Mouse (Mus musculus): ENCODE results near the gene Glrx.
"Not testable (repeated sequence)": the region's sequence is repeated elsewhere in the genome, so short reads cannot be mapped to it uniquely, and the experiment has no call there.

Gene Glrx

DNA sequence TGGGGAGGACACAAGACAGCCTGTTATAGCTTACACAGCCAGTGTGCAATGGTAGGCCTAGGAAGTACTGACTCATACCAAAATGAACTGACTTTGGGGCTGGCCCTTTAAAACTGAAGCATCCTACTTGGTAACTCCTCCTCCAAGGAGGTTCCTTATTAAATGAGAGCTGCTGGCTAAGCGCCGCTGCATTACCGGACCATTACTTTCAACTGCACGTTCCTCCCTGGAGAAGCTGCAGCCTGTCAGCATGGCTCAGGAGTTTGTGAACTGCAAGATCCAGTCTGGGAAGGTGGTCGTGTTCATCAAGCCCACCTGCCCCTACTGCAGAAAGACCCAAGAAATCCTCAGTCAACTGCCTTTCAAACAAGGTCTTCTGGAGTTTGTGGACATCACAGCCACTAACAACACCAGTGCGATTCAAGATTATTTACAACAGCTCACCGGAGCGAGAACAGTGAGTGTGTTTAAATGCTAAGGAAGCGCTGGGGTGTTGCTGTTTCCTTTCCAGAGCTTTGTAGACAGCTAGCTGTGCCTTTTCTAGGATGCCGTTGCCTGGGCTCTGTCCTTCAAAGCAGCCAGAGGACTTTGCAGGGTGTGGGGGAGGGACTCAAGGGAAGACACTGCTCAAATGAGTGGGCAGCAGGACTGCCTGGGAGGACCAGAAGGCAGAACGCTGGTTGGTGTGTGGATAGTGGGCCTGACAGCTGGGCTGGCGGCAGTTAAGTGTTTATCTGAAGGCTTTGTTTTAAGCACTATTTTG, at the start of gene Glrx:
Glrx (plus strand) TSS at position 150 of the 763 bp plus-strand sequence.
- peak; percentile 66 for DNase-seq (ENCODE audit: low spot score)

DNA sequence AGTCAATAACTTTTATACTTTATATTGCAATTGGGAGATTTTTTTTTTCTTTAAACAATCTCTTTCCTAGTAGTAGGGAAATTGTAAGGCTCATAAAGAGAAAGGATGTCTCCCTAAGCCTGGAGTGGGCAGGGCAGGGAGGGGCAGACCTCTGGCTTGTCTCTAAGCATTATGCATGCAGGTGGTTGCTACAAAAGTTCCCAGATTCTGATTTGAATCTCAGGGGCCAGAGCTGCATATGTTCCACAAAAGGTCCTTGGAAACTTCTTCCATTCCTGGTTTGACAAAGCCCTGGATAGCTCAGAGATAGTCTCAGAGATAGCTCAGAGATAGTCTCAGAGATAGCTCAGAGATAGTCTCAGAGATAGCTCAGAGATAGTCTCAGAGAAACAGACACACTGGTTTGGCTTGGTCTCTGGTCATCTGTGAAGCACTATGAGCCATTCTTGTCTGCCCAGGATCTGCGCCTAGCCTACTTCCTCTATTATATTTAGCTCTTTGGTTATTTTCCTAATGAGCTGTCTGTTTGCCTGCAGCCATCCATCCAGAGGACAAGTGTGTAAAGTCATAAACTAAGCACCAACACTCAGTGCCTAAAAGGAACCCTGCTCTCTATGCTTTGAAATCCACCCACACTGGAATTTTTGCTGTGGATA, 49.0 kb upstream of the Glrx start:
- no peak for DNase-seq (ENCODE audit: low spot score)

DNA sequence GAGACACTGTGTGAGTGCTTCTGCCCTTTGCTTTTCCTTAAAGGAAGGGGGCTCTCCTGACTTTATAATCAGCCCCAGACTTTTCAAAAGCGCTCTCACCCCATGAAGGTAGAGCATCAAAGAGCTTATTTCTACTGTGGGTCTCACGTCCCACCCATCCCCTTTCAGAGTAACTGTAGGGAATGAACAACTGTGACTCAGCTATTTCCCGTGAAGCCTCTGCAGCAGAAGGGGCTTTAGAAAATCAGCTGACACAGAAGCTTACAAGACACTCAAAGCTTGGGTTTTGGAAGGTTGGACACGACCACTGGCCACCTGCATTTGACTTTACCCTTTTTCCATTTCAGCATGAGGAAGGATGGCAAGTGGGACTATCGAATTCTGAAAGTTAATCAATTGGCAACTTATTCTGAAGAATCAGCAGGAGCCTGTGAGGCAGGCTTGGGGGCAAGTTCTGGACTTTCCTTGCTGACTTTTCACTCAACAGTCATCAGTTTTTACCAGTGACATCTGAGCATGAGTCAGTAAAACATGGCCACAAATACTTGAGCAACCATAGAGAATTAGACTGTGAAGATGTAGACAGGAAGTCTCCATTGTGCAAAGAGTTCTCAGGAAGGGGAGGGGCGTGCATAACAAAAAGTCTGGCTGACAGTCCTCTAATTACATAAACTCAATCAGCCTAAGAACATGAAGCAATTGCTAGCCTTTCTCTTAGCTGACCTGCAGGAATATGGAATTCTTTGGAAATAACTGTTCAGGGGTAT, 45.6 kb upstream of the Glrx start:
- DNase-seq (ENCODE audit: low spot score): no peak

DNA sequence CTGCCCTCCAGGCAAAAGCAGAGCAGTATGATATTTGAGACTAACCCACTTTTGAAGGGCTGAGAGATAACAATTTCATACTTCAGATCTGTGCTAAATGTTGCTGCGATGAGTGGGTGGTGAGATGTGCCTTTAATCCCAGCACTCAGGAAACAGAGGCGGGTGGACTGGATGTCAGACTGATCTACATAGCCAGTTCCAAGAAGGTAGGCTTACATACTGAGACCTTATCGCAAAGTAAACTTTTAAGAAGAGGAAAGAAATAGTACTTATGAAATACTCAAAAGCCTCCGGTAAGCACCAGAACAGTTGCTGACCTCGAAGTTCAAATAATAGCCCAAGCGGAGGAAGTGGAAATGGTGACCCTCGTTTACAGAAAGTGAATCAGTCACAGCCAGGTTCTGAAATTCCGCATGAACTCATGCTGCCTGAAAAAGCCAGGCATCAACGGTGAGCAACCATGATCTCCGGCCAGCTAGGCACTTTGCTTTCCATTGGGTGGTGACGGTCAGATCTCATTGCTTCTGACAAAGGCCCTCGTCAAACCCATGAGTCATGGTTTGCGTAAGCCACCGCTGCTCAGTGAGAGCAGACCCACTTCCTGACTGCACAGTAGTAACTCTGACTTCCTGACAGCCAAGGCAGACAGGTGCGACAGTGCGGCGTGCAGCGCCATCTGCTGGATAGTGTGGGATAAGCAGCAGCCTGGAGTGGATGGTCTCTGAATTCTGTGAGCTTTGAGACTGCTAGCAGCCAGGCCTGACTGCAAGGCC, 42.1 kb upstream of the Glrx start:
- DNase-seq (ENCODE audit: low spot score): peak; percentile 93

DNA sequence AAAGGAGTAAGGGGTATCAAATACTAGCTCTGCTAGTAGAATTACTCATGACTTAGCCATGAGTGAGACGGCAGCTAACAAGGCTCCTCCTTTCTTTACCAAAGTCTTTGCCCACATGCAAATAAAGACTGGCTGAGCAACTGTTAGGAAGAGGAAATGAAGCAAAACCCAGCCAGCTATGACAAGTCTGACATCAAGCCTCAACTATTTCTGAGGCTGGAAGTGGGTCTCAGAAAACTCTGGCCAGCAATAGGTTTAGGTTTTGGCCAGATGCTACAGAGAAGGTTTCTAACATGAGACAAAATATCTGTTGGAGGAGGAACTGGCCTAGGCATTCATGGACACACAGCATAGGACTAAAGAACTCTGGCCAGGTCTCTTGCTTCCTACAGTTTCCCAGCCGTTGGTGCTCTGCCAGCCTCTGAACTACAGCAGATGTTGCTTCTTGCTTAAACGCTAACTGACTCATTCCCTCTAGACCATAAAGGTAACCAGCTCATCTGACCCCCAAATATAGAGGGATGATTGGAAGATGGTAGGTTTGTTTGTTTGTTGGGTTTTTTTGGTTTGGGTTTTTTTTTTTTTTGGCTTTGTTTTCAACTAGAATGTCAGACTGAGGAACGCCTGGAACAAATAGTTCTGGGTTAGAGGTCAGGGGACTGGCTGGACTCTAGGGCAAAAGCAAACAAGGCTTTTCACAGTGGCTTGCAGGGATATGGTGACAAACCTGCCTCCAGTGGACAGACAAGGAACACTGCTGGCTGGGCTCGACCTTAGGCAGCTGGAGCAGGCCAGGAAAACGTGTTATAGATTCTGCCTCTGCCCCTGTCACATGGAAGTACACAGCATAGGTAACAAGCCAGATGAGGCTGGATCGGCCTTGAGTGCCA, 41.0 kb upstream of the Glrx start:
- peak; percentile 49 for DNase-seq (ENCODE audit: low spot score)

DNA sequence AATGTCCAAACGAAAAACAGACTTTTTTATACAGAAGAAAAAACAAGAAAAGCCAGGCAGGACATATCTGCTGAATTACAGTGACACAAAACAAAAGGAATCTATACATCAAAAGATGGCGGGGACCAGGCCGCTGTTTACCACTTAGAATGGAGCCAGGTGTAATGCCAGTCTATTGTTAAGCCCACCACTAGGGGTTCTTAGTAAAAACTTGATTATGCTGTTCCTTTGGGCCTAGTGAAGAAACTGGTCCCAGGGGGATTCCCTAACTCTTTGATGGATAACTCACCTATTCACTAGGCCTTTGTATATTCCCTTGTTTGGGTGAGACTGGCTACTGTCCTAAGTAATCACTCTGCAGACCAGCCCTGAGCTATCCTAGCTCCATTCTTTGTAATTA, 40.2 kb upstream of the Glrx start:
- DNase-seq (ENCODE audit: low spot score): no peak

DNA sequence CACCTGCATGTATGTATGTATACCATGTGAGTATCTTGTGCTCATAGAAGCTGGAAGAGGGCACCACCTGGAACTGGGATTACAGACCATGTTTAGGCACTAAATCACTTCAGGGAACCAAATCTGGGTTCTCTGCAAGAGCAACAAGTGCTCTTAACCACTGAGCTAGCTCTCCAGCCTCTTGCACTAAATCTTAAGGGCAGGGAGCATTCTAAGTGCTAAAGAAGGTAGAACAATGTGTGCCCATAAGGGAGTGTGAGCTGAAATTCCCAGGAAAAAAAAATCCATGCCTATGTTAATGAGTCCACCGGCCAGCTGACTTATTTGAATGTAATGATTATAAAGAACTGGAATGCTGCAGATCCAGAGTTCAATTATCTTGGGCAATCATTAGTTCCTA, 31.7 kb upstream of the Glrx start:
- DNase-seq (ENCODE audit: low spot score): no peak

DNA sequence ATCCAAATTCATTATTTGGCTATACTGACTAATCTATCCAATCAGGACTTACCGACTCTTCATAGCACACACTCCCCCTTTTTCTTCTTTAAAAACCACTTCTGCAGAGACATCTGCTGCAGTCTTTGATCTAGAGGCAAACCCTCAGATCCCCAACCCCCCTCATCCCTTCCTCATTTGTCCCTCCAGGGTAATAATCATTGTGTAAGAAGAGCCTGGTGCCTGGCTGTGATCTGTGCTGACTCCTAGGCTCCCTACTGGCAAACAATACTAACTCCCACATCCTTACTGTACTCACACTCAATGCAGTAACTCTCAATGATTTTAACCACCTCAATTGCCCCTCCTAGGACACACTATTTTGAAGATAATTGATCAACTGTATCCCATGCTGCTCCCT, 29.7 kb upstream of the Glrx start:
- no peak for DNase-seq (ENCODE audit: low spot score)

DNA sequence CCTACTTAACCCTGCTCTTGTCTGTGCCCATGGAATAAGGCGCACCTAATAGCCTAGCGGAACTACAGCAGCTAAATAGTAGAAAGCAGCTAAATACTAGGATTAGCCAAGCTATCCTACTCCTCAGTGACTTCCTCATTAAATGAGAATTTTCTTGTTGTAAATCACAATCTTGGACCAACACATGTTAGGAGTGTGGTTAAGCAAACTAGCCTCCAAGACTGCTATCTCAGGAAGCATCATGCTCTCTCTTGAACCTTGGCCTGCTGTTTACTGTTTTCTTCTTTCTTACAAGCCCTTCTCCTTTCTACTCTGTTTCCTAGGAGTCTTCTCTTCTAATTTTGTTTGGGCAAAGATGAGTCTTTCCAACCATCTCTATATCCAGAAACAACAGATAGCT, 22.5 kb upstream of the Glrx start:
- no peak for DNase-seq (ENCODE audit: low spot score)

DNA sequence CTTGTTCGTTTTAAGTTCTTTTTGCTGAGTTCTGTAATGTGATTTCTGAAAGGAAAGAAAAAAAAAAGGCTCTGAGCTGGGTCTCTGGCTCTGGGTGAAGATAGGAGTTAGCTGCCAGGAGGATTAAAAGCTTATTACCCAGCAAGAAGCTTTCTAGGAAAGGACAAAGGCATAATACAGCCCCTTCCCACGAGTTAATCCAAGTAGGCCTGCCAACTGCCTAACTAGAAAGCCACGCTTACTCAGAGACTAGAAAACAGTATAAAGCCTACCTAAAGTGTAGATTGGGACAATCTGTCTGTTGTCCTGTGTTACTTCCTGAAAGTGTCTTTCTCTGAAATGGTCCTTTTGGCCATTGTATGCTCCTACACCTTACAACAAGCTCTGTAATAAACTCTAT, 21.2 kb upstream of the Glrx start:
- no peak for DNase-seq (ENCODE audit: low spot score)

DNA sequence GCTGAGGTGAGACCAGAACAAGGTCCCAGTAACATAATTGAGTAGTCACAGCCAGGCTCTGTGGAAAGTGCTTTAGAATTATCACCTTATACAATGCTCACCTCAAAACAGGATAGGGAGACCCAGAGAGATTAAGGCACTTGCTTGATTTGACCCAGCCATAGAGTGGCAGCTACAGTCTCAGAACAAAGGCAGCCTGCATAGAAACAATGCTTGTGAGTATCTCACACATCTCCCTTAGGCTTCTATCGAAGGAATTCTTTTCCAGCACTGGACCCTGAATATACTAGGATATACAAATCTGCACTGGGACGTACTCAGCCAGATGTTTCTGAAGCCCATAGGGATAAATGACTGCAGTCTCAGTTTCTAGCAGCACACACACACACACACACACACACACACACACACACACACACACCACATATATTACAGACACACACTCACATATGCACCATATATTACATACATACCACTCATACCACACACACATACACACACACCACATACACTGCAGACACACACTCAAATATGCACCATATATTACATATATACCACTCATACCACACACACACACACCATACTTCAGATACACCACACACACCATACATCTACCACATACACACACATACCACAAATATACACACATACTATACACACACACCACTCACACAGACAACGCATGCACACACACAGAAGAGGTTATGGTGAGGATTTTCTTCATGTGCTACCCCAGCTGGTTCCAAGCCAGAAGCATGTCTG, 20.5 kb upstream of the Glrx start:
- DNase-seq (ENCODE audit: low spot score): no peak

DNA sequence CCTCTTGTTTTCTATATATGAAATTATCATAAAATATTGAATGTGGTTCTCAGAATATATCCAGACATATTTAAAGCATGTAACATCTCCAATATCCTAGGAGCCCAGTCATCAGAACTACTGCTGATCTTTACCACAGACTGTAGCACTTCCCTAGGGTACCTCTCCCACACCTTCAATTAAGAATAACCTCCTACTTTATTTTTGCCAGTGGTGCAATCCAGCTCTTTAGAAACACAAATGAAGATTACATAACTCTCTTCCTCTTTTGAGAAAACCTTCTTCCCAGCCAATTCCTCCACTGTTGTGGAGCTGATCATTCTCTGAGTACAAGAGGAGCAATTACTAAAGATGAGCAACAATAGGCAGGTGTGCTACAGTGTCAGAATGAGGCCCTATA, 19.8 kb upstream of the Glrx start:
- no peak for DNase-seq (ENCODE audit: low spot score)

DNA sequence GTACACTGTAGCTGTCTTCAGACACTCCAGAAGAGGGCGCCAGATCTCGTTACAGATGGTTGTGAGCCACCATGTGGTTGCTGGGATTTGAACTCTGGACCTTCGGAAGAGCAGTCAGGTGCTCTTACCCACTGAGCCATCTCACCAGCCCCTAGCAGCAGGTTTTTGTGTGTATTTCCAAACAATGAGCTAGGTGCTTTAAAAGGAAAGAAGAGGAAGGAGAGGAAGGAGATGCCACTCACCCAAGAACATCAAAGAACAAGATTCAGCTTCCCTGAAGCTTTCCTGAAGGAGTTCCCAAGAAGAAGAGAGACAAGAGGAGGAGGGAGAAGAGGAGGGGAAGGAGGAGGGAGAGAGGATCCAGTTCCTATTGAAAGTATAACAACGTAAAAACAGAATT, 17.3 kb upstream of the Glrx start:
- DNase-seq (ENCODE audit: low spot score): not testable (repeated sequence)

DNA sequence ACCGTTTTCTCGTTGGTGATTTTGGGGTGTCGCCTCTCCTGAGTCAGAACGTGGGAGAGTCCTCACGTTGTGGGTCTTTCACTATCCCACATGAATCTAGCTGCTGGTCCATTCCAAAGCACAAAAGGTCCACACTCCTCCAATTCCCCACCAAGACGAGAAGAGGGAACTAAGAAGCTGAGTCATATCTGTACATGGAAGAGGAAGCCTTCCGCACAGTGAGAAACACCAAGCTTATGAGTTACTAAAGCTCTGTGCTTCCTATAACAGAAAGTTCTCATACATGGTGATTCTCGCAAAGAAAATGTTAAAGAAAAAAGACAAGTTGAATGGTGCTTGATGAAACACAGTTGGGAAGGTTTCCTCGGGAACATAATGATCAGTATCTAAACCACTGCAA, 16.5 kb upstream of the Glrx start:
- DNase-seq (ENCODE audit: low spot score): no peak

DNA sequence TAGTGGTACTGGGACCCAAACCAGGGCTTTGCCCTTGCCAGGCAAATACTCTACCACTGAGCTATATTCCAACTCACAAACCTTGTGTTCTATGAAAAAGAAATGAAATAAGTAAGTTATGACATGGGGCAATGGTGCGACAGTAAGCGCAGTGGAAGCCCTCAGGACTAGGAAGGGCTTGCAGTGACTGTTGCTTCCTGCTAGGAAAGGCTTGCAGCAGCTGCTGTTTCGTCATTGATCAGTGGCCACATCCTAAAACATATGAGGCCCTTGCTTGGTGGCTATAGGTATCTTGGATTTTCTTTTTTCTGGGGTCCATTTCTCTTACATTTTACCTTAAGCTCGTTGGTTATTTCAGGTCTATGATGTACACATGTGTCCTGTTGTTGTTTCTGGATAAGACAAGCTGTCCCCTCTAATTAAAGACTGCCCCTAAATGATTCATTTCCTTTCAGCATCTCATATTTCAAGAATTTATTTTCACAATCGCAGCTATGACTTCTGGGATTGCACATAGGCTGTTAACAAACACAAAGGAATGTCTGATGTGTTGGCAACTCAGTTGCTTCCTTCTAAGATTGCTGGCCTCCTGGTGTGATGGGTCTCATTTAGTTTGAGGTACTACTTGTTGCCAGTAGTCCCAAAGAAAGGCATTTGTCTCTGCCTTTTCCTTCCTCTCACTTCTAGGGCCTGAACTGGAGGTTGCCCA, 14.9 kb upstream of the Glrx start:
- DNase-seq (ENCODE audit: low spot score): no peak

DNA sequence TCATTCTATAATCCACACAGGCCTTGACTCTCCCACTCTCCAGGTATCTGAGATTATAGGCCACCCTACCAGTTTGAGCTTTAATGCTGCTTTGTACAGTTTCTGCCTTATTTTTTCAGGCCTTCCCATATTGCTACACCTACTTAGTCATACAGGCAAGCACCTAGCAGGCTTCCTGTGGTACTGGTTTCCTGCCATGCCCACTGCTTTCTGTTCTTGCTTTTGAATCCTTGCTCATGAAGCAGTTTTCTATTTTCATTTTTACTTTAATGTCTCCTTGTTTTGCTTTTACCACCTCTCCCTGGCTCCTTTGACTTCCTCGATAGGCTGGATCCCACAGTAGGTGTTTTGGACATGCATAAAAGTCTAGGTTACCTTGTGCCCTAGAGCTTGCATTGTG, 14.3 kb upstream of the Glrx start:
- DNase-seq (ENCODE audit: low spot score): no peak

DNA sequence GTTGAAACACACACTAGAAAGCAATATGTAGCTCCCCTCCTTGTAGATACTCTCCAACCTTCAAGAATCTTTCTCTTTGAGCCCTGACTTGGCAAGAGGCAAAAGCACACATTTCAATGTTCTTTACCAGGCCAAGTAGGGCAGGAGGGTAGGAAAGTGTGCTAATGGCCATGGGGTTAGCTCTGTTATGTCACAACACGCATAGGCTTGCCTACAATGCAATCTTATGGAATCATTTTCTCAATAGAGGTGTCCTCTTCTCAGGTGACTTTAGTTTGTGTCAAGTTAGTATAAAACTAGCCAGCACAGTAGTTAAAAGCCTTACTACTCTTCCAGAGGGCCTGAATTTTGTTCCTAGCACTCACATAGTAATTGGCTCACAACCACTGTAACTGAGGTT, 9.0 kb upstream of the Glrx start:
- DNase-seq (ENCODE audit: low spot score): no peak

DNA sequence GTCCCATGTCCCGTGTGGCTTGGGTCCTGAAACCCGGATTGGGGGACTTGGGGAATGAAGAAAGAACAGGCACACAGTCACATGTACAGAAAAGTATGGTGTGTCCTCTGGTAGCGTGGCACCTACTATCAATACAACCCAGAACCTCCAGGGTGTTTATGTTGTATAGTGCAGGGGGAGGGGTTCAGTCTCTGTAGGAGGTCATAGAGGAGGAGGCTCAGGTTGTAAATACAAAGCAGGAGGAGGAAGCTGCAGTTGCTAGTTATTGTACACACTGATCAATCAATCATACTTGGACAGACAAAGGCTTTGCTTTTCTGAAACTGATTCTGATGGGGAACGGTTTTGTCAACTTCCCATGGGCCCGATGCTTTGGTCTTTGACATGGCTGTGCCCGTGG, 8.0 kb upstream of the Glrx start:
- DNase-seq (ENCODE audit: low spot score): no peak

DNA sequence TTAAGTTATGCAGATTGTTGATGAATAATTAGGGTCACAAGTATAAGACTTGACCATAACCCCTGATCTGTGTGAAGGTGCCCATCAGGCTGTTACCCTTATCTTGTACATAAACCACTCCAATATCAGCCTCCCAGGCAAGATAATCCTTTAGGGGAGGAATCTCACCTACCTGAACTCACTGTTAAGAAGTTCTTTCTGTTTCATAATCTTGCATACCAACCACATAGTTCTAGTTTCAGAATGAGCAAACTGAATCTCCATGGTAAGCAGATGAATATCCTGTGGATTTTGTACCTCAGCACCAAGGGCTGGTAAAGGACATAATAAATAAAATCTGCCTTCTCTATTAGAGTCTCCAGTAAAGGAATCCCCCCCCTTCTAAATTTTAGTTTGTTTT, 7.0 kb upstream of the Glrx start:
- no peak for DNase-seq (ENCODE audit: low spot score)

DNA sequence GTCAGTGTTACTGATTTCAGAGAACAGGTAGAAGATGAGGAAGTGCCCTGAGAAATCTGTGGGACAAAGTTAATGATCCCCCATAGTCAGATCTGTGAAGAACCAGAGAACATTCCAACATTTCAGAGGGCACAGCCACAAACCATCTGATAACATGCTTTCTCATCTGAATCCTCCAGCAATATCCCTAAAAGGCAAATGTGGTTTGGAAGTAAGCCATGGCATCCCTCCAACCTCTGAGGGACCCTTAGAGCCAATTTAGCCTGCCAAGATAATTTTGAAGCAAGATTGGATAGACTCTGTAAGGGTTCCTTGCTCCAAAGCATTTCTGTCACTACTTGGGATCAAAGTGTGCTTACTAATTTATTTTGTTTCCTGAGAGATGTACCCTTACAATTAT, 6.2 kb upstream of the Glrx start:
- no peak for DNase-seq (ENCODE audit: low spot score)
